In genomic region chr11:35276001-35276400, GRCm38 (mm10) we compare ENCODE assay signal across 22 mouse cellular contexts.
DNase-seq lines count a peak whose midpoint lies in the region; ATAC-seq and TF ChIP-seq lines count a peak whose summit lies in the region.
"Had no signal": no experiment of that assay in that cellular context is flagged by ENCODE, and none has a peak within 500 bp of the region (broad histone marks: within the 10 kb centered on the region; RNA-seq: fewer than 3 reads in every experiment).

No protein-coding gene starts in this region.

- ATAC-seq in limb, embryonic 11.5 days (ENCODE audit: insufficient number of reproducible peaks, low FRiP score, low TSS enrichment, low read depth): 0 out of 2 replicates have a peak, but pooled peaks have one; percentile 31
- ATAC-seq: activated CD4-positive, CD25-positive, alpha-beta regulatory T cell, adult 4 months; forebrain, embryonic 15.5 days had no signal

- no peaks in the 10 kb centered on the region for H3K9me3 ChIP-seq in limb, embryonic 11.5 days (ENCODE audit: control insufficient read depth, low read length)
- H3K9me3 ChIP-seq: forebrain, embryonic 10.5 days; forebrain, embryonic 15.5 days; heart, embryonic 10.5 days; heart, embryonic 13.5 days; hindbrain, embryonic 12.5 days; hindbrain, embryonic 15.5 days had no signal

- no peak for DNase-seq in cerebellum, adult 2 months
- DNase-seq in cerebellum, adult 11 months: no peak
- no peak for DNase-seq in layer of hippocampus, adult 2 months (ENCODE audit: low spot score in 2 of 2)
- DNase-seq in layer of hippocampus, postnatal 36 days: no peak
- DNase-seq in limb, embryonic 11.5 days (ENCODE audit: low spot score): peak; percentile 50
- DNase-seq in frontal cortex, postnatal 36 days (ENCODE audit: low spot score in 2 of 2): no peak
- no peak for DNase-seq in lung, postnatal 10 days
- DNase-seq: adrenal gland, adult 8-10 months; adrenal gland, postnatal 25 days; embryo, embryonic 11 days; gastrocnemius, postnatal 10 days; gastrocnemius, postnatal 36 days; heart, adult 2 months; heart, postnatal 14 days had no signal

- no peaks in the 10 kb centered on the region for H3K36me3 ChIP-seq in limb, embryonic 11.5 days (ENCODE audit: control insufficient read depth, insufficient read depth, low read length)
- H3K36me3 ChIP-seq: forebrain, embryonic 10.5 days; forebrain, embryonic 15.5 days; heart, embryonic 10.5 days; heart, embryonic 13.5 days; hindbrain, embryonic 12.5 days; hindbrain, embryonic 15.5 days had no signal

- H3K4me2 ChIP-seq in limb, embryonic 11.5 days (ENCODE audit: low read depth, severe bottlenecking): no peak overlapping the region
- H3K4me2 ChIP-seq: forebrain, embryonic 15.5 days; heart, embryonic 13.5 days; hindbrain, embryonic 12.5 days; hindbrain, embryonic 15.5 days had no signal

- H3K4me1 ChIP-seq in cerebellum, adult 2 months (ENCODE audit: control insufficient read depth, insufficient read depth, low read length): peaks cover 11% of the 10 kb centered on the region
- H3K4me1 ChIP-seq in cortical plate, adult 2 months (ENCODE audit: control insufficient read depth, insufficient read depth, low read length): no peaks in the 10 kb centered on the region
- peaks cover 69% of the 10 kb centered on the region for H3K4me1 ChIP-seq in limb, embryonic 11.5 days (ENCODE audit: control insufficient read depth, insufficient read depth, low read length)

- no peaks in the 10 kb centered on the region for H3K27me3 ChIP-seq in cerebellum, adult 2 months (ENCODE audit: control insufficient read depth, insufficient read depth, low read length)
- H3K27me3 ChIP-seq in limb, embryonic 11.5 days (ENCODE audit: control insufficient read depth, insufficient read depth, low read length): no peaks in the 10 kb centered on the region
- H3K27me3 ChIP-seq: forebrain, embryonic 15.5 days; heart, embryonic 13.5 days; hindbrain, embryonic 12.5 days had no signal

- no peak for TF ChIP-seq POLR2A in cerebellum, adult 2 months (IDR thresholded peaks at IDR 0.05; ENCODE audit: borderline replicate concordance, insufficient read depth, low read length)
- no peak for TF ChIP-seq POLR2A in cortical plate, adult 2 months (IDR thresholded peaks at IDR 0.05; ENCODE audit: extremely low read depth, insufficient read depth, low read length)

- no peak overlapping the region for H3K9ac ChIP-seq in limb, embryonic 11.5 days (ENCODE audit: low read length)
- H3K9ac ChIP-seq: forebrain, embryonic 15.5 days; heart, embryonic 13.5 days; hindbrain, embryonic 12.5 days; hindbrain, embryonic 15.5 days had no signal

- no peak for TF ChIP-seq CTCF in cerebellum, adult 2 months (IDR thresholded peaks at IDR 0.05; ENCODE audit: borderline replicate concordance, insufficient read depth, low read depth, low read length)
- TF ChIP-seq CTCF in layer of hippocampus, adult 2 months (conservative IDR thresholded peaks at IDR 0.05): no peak
- TF ChIP-seq CTCF in cortical plate, adult 2 months (IDR thresholded peaks at IDR 0.05; ENCODE audit: extremely low read depth, insufficient read depth, low read length): no peak

- peak overlapping the region; percentile 72 for H3K27ac ChIP-seq in cerebellum, adult 2 months (ENCODE audit: insufficient read depth, low read length)
- peak overlapping the region; percentile 92 for H3K27ac ChIP-seq in layer of hippocampus, adult 2 months
- peak overlapping the region; percentile 40; the same call in 1 of the 2 replicates for H3K27ac ChIP-seq in cortical plate, adult 2 months (ENCODE audit: insufficient read depth, low read length)
- H3K27ac ChIP-seq in limb, embryonic 11.5 days (replicated peaks; ENCODE audit: low read depth, low read length): no peak overlapping the region
- H3K27ac ChIP-seq: forebrain, embryonic 10.5 days; forebrain, embryonic 15.5 days; heart, adult 2 months; heart, embryonic 13.5 days; hindbrain, embryonic 12.5 days; hindbrain, embryonic 15.5 days had no signal

- WGBS in cerebellum, adult 2 months: 86% methylated on average over 11 of the region's 11 CpGs
- WGBS in limb, embryonic 11.5 days: 20% methylated on average over 11 of the region's 11 CpGs

- H3K4me3 ChIP-seq in cerebellum, adult 2 months (replicated peaks; ENCODE audit: insufficient read depth, low read depth, low read length): no peak overlapping the region
- H3K4me3 ChIP-seq in layer of hippocampus, adult 2 months: no peak overlapping the region
- no peak overlapping the region for H3K4me3 ChIP-seq in cortical plate, adult 2 months (ENCODE audit: insufficient read depth, low read length)
- H3K4me3 ChIP-seq in limb, embryonic 11.5 days (ENCODE audit: low read depth, low read length): no peak overlapping the region
- H3K4me3 ChIP-seq: forebrain, embryonic 10.5 days; forebrain, embryonic 15.5 days; heart, adult 2 months; heart, embryonic 10.5 days; heart, embryonic 13.5 days; hindbrain, embryonic 12.5 days; hindbrain, embryonic 15.5 days had no signal
